Mouse (Mus musculus) frontal cortex, adult (tissue): ENCODE results near the gene Serpinb6c.
A peak's percentile ranks its signal among the peaks of the same experiment; 100 is the strongest.
"Not testable (repeated sequence)": the region's sequence is repeated elsewhere in the genome, so short reads cannot be mapped to it uniquely, and the experiment has no call there.

ENCODE experiments used
- ATAC-seq: cut with Nextera tagmentation; 2 replicates; pipeline ENCODE4 v1.9.2; 2017; ENCODE audit warnings: mild to moderate bottlenecking, moderate library complexity, mixed read lengths; ENCODE audit not compliant: low TSS enrichment

The Serpinb6c gene

GRCm38 (mm10) chr13:33905176-33905954 is at the start of gene Serpinb6c:
TSS of gene Serpinb6c (minus strand) at chr13:33905708.
- ATAC-seq, result no peak

DNA sequence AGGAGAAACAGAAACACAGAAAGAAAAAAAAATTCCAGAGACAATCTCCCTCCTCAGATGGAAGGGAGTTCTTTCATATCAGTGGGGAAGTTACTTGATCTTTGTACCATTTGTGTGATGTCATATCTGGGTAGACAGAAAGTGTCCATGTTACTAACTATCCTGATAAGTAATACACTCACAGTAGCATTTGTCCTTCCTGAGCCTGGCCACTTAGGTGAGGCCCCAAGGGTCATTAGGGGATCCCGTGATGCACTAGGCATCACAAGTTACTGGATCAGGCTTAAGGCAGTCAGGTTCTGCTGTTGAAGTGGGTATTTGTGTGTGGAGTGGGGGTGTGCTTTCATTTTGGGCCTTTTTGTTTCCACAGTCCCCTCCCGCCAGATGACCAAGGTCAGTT is 47.4 kb upstream of the Serpinb6c start:
- no peak for ATAC-seq

- ATAC-seq, result no peak
Measured at GRCm38 (mm10) chr13:33952075-33952449, 46.6 kb upstream of the Serpinb6c start.

- no peak for ATAC-seq
Measured at GRCm38 (mm10) chr13:33951308-33952074, 46.0 kb upstream of the Serpinb6c start.

DNA sequence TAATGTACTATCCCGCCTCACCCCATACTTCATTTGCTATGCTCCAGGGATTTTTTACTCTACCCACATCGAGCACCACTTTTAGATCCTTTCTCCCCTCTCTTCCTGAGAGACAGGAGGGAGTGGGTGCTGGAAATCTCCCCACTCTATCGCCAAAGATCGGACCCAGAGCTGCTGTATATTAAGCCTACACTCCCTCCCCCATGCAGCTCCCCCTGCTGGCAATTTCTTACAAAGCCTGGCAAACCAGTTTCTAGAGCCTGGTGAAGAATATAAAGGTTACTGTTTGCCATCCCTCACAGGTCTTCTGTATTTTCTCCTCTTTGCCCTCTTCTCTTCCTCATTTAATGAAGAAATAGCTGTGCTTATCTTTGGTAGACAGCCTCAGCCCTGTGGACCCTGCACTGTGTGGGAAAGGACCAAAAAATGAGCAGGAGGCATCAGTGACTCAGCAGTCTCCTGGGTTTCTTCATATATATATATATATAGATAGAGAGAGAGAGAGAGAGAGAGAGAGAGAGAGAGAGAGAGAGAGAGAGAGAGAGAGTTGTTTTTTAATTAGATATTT is 36.8 kb upstream of the Serpinb6c start:
- ATAC-seq, result peak; percentile 89

DNA sequence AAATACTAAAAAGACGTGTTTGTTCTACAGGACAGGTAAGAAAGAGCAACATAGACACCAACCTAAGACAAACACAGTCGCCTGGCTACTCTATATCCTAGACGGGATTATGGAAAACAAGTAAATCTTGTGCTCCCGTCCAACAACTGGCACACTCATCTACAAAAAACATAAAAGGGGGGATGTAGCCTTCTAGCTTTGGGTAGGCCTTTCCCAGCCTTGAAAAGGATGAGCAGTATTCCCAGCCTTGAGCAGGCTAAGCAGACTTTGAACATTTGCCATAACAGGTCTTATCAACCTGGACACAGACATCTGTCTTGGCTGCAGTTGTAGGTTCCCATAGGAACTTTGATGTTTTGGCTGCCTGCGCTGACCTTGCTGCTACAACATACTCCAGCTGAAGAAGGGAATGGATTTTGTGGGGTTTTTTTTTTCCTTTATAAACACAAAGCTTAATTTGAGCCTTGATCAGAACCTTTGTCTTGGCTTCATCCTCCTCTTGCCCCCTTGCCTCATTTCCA is 35.8 kb upstream of the Serpinb6c start:
- no peak for ATAC-seq

- not testable (repeated sequence) for ATAC-seq
Measured at GRCm38 (mm10) chr13:33937587-33937986, 32.1 kb upstream of the Serpinb6c start.

DNA sequence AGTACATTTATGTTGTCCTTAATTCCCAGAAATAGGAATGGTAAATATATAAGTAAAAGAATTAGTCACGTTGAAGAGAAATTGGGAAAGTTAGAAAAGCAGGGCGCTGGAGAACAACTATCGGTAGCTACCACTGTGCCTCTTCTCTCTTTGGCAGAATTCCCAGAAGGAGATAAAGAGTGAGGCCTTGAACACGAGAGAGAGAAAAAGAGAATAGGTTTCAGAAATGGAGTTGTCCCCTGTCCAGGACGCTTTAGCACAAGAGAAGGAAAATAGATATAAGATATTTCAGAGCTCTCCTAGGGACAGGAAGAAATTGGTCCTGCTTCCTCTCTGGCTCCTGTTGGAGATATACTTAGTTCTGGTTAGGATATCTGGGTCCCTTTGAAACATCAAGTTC is 31.6 kb upstream of the Serpinb6c start:
- no peak for ATAC-seq

- peak; percentile 81 for ATAC-seq
Measured at GRCm38 (mm10) chr13:33935465-33936181, 30.1 kb upstream of the Serpinb6c start.

DNA sequence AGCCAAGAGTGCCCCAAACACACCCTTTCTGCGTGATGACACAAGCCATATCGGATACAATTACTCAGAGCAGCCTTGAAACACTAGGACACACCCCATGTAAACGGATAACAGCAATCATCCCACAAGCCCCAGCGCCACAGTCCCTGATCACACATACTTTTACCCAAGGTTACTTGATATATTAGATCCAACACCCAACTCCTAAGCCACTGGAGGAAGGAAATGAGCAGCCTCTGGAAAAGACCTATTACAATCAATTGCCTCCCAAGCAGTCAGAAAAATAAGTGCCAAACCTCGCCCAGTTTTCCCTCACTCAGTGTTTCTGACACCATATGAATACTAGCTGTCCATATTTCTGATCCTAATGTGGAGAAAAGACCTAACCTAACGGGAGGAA is 29.2 kb upstream of the Serpinb6c start:
- ATAC-seq, result peak; percentile 4; the same call in 1 of the 2 replicates

GRCm38 (mm10) chr13:33930912-33931311 is 25.4 kb upstream of the Serpinb6c start:
- no peak for ATAC-seq

GRCm38 (mm10) chr13:33930281-33930680 is 24.8 kb upstream of the Serpinb6c start:
- no peak for ATAC-seq

GRCm38 (mm10) chr13:33921699-33922098 is 16.2 kb upstream of the Serpinb6c start:
- ATAC-seq, result no peak

DNA sequence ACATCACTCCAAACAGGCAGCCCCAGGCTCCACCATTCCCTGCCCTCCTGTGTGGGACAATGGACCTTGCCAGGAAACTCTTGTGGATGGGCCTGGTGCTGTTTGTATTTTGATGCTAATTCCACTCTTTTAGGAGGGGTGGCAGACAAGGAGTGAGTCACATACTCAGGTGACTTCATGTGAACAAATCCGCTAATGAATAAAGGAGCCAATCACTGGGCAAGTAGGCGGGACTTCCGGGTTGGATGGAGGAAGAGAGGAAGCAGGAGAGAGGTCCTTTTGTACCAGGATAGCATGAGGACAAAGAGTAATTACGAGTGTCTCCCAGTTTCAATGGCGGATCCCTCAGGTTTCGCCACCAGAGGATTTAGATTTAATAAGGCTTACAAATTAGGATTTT is 15.5 kb upstream of the Serpinb6c start:
- ATAC-seq, result no peak

- no peak for ATAC-seq
Measured at GRCm38 (mm10) chr13:33906821-33907220, 1.3 kb upstream of the Serpinb6c start.

GRCm38 (mm10) chr13:33903290-33903689 is 2.2 kb downstream of the Serpinb6c start:
- no peak for ATAC-seq

GRCm38 (mm10) chr13:33894207-33894606 is 11.3 kb downstream of the Serpinb6c start:
- peak; percentile 95 for ATAC-seq

- ATAC-seq, result no peak
Measured at GRCm38 (mm10) chr13:33843308-33843707, 62.2 kb downstream of the Serpinb6c start, which contains the start of gene Serpinb6e. TSS of gene Serpinb6e (minus strand) at chr13:33843408.

DNA sequence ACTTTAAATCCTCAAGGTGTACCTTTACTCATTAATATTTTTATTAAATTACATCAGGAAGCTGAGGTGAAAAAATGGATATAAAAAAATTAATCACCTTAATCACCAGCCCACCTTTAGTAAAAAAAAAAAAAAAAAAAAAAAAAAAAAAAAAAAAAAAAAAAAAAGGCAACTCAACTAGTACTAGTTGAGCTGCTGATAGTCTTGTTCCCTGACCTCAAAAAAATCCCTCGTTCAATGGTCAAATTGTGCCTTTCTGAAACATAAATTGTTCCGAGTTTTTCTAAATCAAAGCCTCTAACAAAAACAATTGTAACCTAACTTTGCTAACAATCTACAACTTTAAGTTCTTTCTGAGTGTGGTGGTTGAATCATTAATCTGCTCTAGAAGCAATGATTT is 74.8 kb downstream of the Serpinb6c start:
- no peak for ATAC-seq
